Mouse (Mus musculus) limb, embryonic 14.5 days (tissue): ENCODE data around the gene Dcaf8. TPM values are rescaled to one million over a fixed set of nuclear protein-coding genes. Genes with fewer than 3 reads are reported as not detected.

Experiments
- ATAC-seq: fragments of 200-750 bp; cut with Nextera tagmentation; 2 replicates; pipeline ENCODE4 v1.8.0; 2017; ENCODE audit warnings: low read depth, moderate number of reproducible peaks, moderate TSS enrichment; ENCODE audit not compliant: low FRiP score
- DNase-seq: peaks from one replicate; pipeline ENCODE4 v3.0.0-alpha.2; 2015; ENCODE audit warnings: low spot score
- H3K27ac ChIP-seq: fragments of 300-500 bp; sonication (generic); replicated peaks from 2 replicates; pipeline ENCODE4 v1.5.1; 2014; ENCODE audit warnings: low read depth, mild to moderate bottlenecking, low read length, moderate library complexity, mixed read lengths
- H3K27me3 ChIP-seq: fragments of 300-500 bp; sonication (generic); 2 replicates; pipeline ENCODE4 v1.6.1; 2014; ENCODE audit warnings: low read length, mixed read lengths; ENCODE audit not compliant: control insufficient read depth, insufficient read depth
- H3K36me3 ChIP-seq: fragments of 300-500 bp; sonication (generic); 2 replicates; pipeline ENCODE4 v1.6.1; 2014; ENCODE audit warnings: mild to moderate bottlenecking, low read length, moderate library complexity, mixed read lengths; ENCODE audit not compliant: control insufficient read depth, insufficient read depth
- H3K4me1 ChIP-seq: fragments of 300-500 bp; sonication (generic); 2 replicates; pipeline ENCODE4 v1.6.1; 2014; ENCODE audit warnings: antibody characterized with exemption, low read length, mixed read lengths; ENCODE audit not compliant: control insufficient read depth, insufficient read depth
- H3K4me2 ChIP-seq: fragments of 300-500 bp; sonication (generic); replicated peaks from 2 replicates; pipeline ENCODE4 v1.6.1; 2014; ENCODE audit warnings: low read depth, mild to moderate bottlenecking, low read length, moderate library complexity; ENCODE audit not compliant: severe bottlenecking
- H3K4me3 ChIP-seq: fragments of 300-500 bp; sonication (generic); replicated peaks from 2 replicates; pipeline ENCODE4 v1.5.1; 2014; ENCODE audit warnings: low read length
- H3K9ac ChIP-seq: fragments of 300-500 bp; sonication (generic); 2 replicates; pipeline ENCODE4 v1.6.1; 2014; ENCODE audit warnings: mild to moderate bottlenecking, low read depth, low read length, moderate library complexity; ENCODE audit not compliant: severe bottlenecking
- H3K9me3 ChIP-seq: fragments of 300-500 bp; sonication (generic); 2 replicates; pipeline ENCODE4 v1.6.1; 2016; ENCODE audit warnings: low read length; ENCODE audit not compliant: control insufficient read depth
- POLR2A ChIP-seq: fragments of 200-500 bp; IDR thresholded peaks from 2 replicates; pipeline ENCODE4 v1.8.0; 2012; ENCODE audit warnings: inconsistent platforms, mild to moderate bottlenecking, moderate library complexity, borderline replicate concordance; ENCODE audit not compliant: insufficient read depth, insufficient read length; ENCODE audit errors: extremely low read depth
- WGBS: fragments of 180-500 bp; shearing (Covaris S2); extraction: QIAGEN DNeasy Blood & Tissue Kit; methylation state at CpG from one replicate; pipeline ENCODE4 v1.1.7; 2014; 5-methylcytosine and 5-hydroxymethylcytosine counted together
- polyA plus RNA-seq, 2 experiments: library from polyadenylated mRNA; depleted of rRNA in 1 of 2; stranded (reverse) in 1 of 2; unstranded in 1 of 2; fragments of >200 nt; fragmentation: Nextera tagmentation in 1 of 2; extraction: Ambion mirVana in 1 of 2; gene quantifications; 2 replicates each; pipeline versions ENCODE4 v1.2.1 to v1.2.3; 2012 to 2014

Dcaf8 gene
- polyA plus RNA-seq, 2 experiments, result 120 to 121 TPM

DNA sequence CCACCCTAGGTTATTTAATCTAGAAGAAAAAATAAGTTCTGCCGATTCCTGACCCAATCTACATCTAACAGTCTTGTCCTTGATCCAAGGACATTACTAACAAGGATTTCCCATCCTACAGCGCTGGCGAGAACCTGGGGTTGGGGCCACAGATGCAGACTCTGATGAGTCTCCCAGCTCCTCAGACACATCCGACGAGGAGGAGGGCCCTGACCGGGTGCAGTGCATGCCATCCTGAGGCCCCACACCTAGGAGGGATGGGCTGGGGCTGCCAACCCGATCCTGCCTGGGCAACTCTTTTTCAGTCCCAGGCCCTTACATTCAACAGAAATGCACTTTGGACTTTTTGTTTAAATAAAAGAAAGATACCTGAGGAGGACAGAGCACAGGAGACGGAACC lies 46.6 kb downstream of the Dcaf8 start:
- 85% methylated on average over 8 of the region's 8 CpGs for WGBS
- Histone ChIP-seq H3K9me3 (no peaks in the 10 kb centered on the region), H3K4me1 (no peaks in the 10 kb centered on the region), H3K36me3 (peaks cover 90% of the 10 kb centered on the region), H3K9ac (no peak overlapping the region), H3K4me2 (no peak overlapping the region), H3K27me3 (no peaks in the 10 kb centered on the region), H3K4me3 (no peak overlapping the region), H3K27ac (no peak overlapping the region)
- DNase-seq, result no peak
- no peak for ATAC-seq
- no peak for TF ChIP-seq POLR2A

DNA sequence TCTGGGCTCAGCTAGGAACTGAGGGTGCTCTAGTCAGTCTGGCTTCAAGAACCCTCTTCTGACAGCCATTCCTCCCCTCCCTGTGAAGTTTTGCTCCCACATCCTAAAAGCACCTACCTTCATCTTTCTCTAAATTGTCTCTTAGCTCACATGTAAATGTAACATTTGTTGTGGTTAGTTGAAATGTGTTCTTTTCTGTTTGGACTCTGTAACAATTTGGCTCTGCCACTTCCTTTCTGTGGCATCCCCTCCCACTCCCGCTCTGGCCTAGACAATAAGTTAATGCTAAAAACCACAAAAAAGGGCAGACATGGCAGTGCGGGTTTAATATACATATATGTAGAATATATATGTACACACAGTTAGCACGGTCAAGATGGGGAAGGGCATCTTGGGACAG lies 49.3 kb downstream of the Dcaf8 start:
- no peak for TF ChIP-seq POLR2A
- ATAC-seq, result no peak
- 91% methylated on average over 3 of the region's 3 CpGs for WGBS
- Histone ChIP-seq H3K27ac (no peak overlapping the region), H3K4me3 (no peak overlapping the region), H3K4me1 (peaks cover 10% of the 10 kb centered on the region), H3K9ac (no peak overlapping the region), H3K4me2 (no peak overlapping the region), H3K27me3 (no peaks in the 10 kb centered on the region), H3K36me3 (peaks cover 94% of the 10 kb centered on the region), H3K9me3 (no peaks in the 10 kb centered on the region)
- no peak for DNase-seq

DNA sequence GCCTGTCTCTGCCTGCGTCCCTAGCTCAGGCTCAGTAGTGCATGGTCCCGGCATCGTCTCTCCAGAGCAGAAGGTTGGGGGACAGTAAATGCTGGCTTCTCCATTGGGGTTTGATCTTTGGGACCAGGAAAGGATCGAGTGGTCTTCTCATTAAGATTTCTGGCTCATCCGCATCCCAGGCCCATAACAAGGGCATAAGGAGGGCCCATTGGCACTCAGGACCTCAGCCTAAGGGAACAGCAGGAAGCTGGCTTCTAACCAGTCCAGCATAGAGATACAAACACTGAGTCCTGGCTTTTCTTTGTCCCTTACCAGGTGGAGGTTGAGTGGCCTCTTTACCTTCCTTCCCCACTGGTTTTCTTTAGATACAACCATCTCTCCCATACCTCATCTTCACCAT lies 50.0 kb downstream of the Dcaf8 start:
- peaks cover 17% of the 10 kb centered on the region for H3K4me1 ChIP-seq
- TF ChIP-seq POLR2A, result no peak
- no peaks in the 10 kb centered on the region for H3K9me3 ChIP-seq
- H3K4me2 ChIP-seq, result no peak overlapping the region
- no peak for ATAC-seq
- H3K4me3 ChIP-seq, result no peak overlapping the region
- no peak overlapping the region for H3K27ac ChIP-seq
- peaks cover 91% of the 10 kb centered on the region for H3K36me3 ChIP-seq
- 92% methylated on average over 5 of the region's 5 CpGs for WGBS
- no peak for DNase-seq
- no peak overlapping the region for H3K9ac ChIP-seq
- no peaks in the 10 kb centered on the region for H3K27me3 ChIP-seq

DNA sequence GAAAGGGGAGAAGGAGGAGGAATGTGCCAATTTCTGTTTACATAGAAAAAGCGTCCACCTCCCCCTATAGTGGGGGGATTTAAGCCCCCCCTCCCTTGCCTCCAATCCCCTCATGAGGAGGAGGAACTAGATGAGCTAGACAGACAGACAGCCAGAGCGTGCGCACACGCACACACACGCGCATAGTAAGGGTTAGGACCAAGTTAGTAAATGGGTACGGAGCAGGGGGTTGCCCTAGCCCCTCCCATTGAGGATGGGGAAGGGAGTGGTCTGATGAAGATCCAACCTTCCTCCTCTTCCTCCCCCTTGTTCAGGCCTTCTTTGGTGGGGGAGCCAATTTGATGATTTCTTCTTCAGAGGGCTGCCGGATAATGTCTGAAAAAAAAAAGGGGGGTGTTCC lies 50.4 kb downstream of the Dcaf8 start:
- TF ChIP-seq POLR2A, result no peak
- Histone ChIP-seq H3K9me3 (no peaks in the 10 kb centered on the region), H3K9ac (no peak overlapping the region), H3K36me3 (peaks cover 91% of the 10 kb centered on the region), H3K27ac (no peak overlapping the region), H3K4me2 (no peak overlapping the region), H3K4me3 (no peak overlapping the region), H3K4me1 (peaks cover 22% of the 10 kb centered on the region), H3K27me3 (no peaks in the 10 kb centered on the region)
- ATAC-seq, result no peak
- WGBS, result 87% methylated on average over 8 of the region's 8 CpGs
- no peak for DNase-seq

DNA sequence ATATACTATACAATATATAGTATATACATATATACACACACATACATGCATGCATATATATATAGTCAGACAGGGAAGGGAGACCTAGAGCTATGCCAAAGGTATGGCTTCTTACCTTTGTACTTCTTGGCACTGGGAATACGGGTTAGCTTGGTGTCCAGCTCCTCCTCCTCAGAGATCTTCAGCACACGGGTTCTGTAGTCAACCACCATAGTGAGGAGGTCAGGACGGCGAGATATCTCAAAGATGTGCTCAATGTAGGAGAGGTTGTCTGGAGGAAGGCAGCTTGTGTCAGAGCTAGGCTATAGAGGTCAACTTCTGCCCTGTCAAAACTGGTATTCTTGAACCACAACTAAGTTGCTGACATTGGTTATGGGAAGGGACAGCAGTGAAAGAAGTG lies 51.1 kb downstream of the Dcaf8 start:
- Histone ChIP-seq H3K27me3 (no peaks in the 10 kb centered on the region), H3K4me3 (no peak overlapping the region), H3K4me1 (peaks cover 29% of the 10 kb centered on the region), H3K9me3 (no peaks in the 10 kb centered on the region), H3K27ac (no peak overlapping the region), H3K36me3 (peaks cover 84% of the 10 kb centered on the region), H3K4me2 (no peak overlapping the region), H3K9ac (no peak overlapping the region)
- WGBS, result 87% methylated on average over 4 of the region's 4 CpGs
- TF ChIP-seq POLR2A, result no peak
- DNase-seq, result no peak
- no peak for ATAC-seq

DNA sequence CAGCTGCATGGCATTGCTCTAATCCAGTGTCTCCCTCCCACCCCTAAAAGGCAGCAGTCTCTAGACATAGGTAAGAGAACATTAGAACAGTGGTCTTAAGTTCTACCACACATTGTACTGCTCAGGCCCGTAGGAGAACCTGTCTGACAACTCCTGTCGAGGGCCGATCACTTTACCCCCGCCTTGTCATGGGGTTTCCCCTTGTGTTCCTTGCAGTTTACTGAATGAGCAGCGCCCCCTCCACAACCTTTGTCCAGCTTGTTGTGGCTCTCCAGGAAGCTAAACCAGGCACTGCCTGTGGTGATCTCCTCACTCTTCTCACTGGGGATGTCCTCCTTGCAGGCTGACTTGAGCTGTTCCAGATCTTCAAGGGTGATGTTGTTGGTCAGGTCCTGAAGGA lies 52.3 kb downstream of the Dcaf8 start:
- H3K27ac ChIP-seq, result no peak overlapping the region
- DNase-seq, result no peak
- H3K4me2 ChIP-seq, result no peak overlapping the region
- peaks cover 73% of the 10 kb centered on the region for H3K36me3 ChIP-seq
- H3K9me3 ChIP-seq, result no peaks in the 10 kb centered on the region
- no peak overlapping the region for H3K9ac ChIP-seq
- ATAC-seq, result no peak
- no peak for TF ChIP-seq POLR2A
- no peak overlapping the region for H3K4me3 ChIP-seq
- 82% methylated on average over 5 of the region's 5 CpGs for WGBS
- peaks cover 38% of the 10 kb centered on the region for H3K4me1 ChIP-seq
- H3K27me3 ChIP-seq, result no peaks in the 10 kb centered on the region
